Mouse (Mus musculus) E14TG2a.4 (cell line): ENCODE results near the gene Rin3.

Experiments
- H3K27me3 ChIP-seq: 2 replicates; pipeline ENCODE4 v1.6.1; 2014; ENCODE audit warnings: low read length, control low read depth; ENCODE audit not compliant: insufficient read depth
- H3K36me3 ChIP-seq: 2 replicates; pipeline ENCODE4 v1.6.1; 2014; ENCODE audit warnings: low read length, control low read depth; ENCODE audit not compliant: insufficient read depth
- H3K4me1 ChIP-seq: replicated peaks from 2 replicates; pipeline ENCODE4 v1.6.1; 2014; ENCODE audit warnings: low read depth, low read length, control low read depth
- H3K4me3 ChIP-seq: replicated peaks from 2 replicates; pipeline ENCODE4 v1.5.1; 2014; ENCODE audit warnings: mild to moderate bottlenecking, low read length
- H3K9me3 ChIP-seq: 2 replicates; pipeline ENCODE4 v1.6.1; 2014; ENCODE audit warnings: low read length, control low read depth
- CTCF ChIP-seq: conservative IDR thresholded peaks from 2 replicates; pipeline ENCODE4 v1.5.1; 2014; ENCODE audit warnings: low read length
- NANOG ChIP-seq: IDR thresholded peaks from 2 replicates; pipeline ENCODE4 v1.6.1; 2014; ENCODE audit warnings: borderline replicate concordance, low read length, mixed read lengths
- POU5F1 ChIP-seq: IDR thresholded peaks from 2 replicates; pipeline ENCODE4 v1.6.1; 2014; ENCODE audit warnings: low read length, borderline replicate concordance

Gene Rin3

GRCm38 (mm10) chr12:102355784-102356183 is 72.9 kb downstream of the Rin3 start:
- TF ChIP-seq POU5F1 (no peak), CTCF (no peak), NANOG (no peak)
- Histone ChIP-seq H3K27me3 (no peaks in the 10 kb centered on the region; the same call in 1 of the 2 replicates), H3K4me1 (no peaks in the 10 kb centered on the region), H3K36me3 (no peaks in the 10 kb centered on the region), H3K4me3 (no peak overlapping the region), H3K9me3 (peaks cover 4% of the 10 kb centered on the region; the same call in 1 of the 2 replicates)

GRCm38 (mm10) chr12:102356781-102357180 is 73.9 kb downstream of the Rin3 start:
- peaks cover 4% of the 10 kb centered on the region; the same call in 1 of the 2 replicates for H3K9me3 ChIP-seq
- H3K4me3 ChIP-seq = no peak overlapping the region
- TF ChIP-seq POU5F1 = no peak
- no peak for TF ChIP-seq NANOG
- TF ChIP-seq CTCF = no peak
- no peaks in the 10 kb centered on the region for H3K36me3 ChIP-seq
- no peaks in the 10 kb centered on the region for H3K4me1 ChIP-seq
- H3K27me3 ChIP-seq = no peaks in the 10 kb centered on the region; the same call in 1 of the 2 replicates

- Histone ChIP-seq H3K9me3 (peaks cover 4% of the 10 kb centered on the region; the same call in 1 of the 2 replicates), H3K27me3 (no peaks in the 10 kb centered on the region), H3K4me3 (no peak overlapping the region), H3K36me3 (no peaks in the 10 kb centered on the region), H3K4me1 (no peaks in the 10 kb centered on the region)
- TF ChIP-seq NANOG = no peak
- no peak for TF ChIP-seq CTCF
- TF ChIP-seq POU5F1 = no peak
Measured at GRCm38 (mm10) chr12:102359390-102359789, 76.5 kb downstream of the Rin3 start.

- no peaks in the 10 kb centered on the region for H3K36me3 ChIP-seq
- no peak for TF ChIP-seq POU5F1
- TF ChIP-seq CTCF = no peak
- no peak for TF ChIP-seq NANOG
- H3K9me3 ChIP-seq = peaks cover 4% of the 10 kb centered on the region; the same call in 1 of the 2 replicates
- no peak overlapping the region for H3K4me3 ChIP-seq
- no peaks in the 10 kb centered on the region for H3K4me1 ChIP-seq
- H3K27me3 ChIP-seq = peaks cover 5% of the 10 kb centered on the region; the same call in 1 of the 2 replicates
Measured at GRCm38 (mm10) chr12:102361189-102362161, 78.6 kb downstream of the Rin3 start.

GRCm38 (mm10) chr12:102365016-102365415 is 82.2 kb downstream of the Rin3 start:
- Histone ChIP-seq H3K4me1 (peaks cover 21% of the 10 kb centered on the region), H3K9me3 (no peaks in the 10 kb centered on the region), H3K27me3 (peaks cover 20% of the 10 kb centered on the region), H3K36me3 (no peaks in the 10 kb centered on the region), H3K4me3 (no peak overlapping the region)
- no peak for TF ChIP-seq NANOG
- no peak for TF ChIP-seq POU5F1
- TF ChIP-seq CTCF = no peak

GRCm38 (mm10) chr12:102366126-102366816 is 83.4 kb downstream of the Rin3 start:
- H3K4me3 ChIP-seq = no peak overlapping the region
- peaks cover 20% of the 10 kb centered on the region for H3K27me3 ChIP-seq
- TF ChIP-seq NANOG = no peak
- no peak for TF ChIP-seq CTCF
- no peak for TF ChIP-seq POU5F1
- no peaks in the 10 kb centered on the region for H3K9me3 ChIP-seq
- peaks cover 21% of the 10 kb centered on the region for H3K4me1 ChIP-seq
- no peaks in the 10 kb centered on the region for H3K36me3 ChIP-seq

- TF ChIP-seq POU5F1 = no peak
- no peak for TF ChIP-seq CTCF
- TF ChIP-seq NANOG = no peak
- no peak overlapping the region for H3K4me3 ChIP-seq
- H3K36me3 ChIP-seq = no peaks in the 10 kb centered on the region
- H3K4me1 ChIP-seq = peaks cover 21% of the 10 kb centered on the region
- H3K27me3 ChIP-seq = peaks cover 20% of the 10 kb centered on the region
- no peaks in the 10 kb centered on the region for H3K9me3 ChIP-seq
Measured at GRCm38 (mm10) chr12:102367075-102367474, 84.2 kb downstream of the Rin3 start.

- TF ChIP-seq NANOG = no peak
- TF ChIP-seq POU5F1 = no peak
- TF ChIP-seq CTCF = no peak
Measured at GRCm38 (mm10) chr12:102368066-102368465, 85.2 kb downstream of the Rin3 start.

More at GRCm38 (mm10) chr12:102368066-102368465, 85.2 kb downstream of the Rin3 start:
- Histone ChIP-seq H3K36me3 (no peaks in the 10 kb centered on the region), H3K27me3 (peaks cover 20% of the 10 kb centered on the region), H3K4me1 (peaks cover 21% of the 10 kb centered on the region), H3K4me3 (peak overlapping the region; percentile 51), H3K9me3 (no peaks in the 10 kb centered on the region)
